ENCODE assay signal across 1 mouse cellular context in genomic region chr5:11857909-11858308, GRCm38 (mm10). TPM values are rescaled to one million over a fixed set of nuclear protein-coding genes. Genes with fewer than 3 reads are reported as not detected.
"Had no signal": no experiment of that assay in that cellular context is flagged by ENCODE, and none has a peak within 500 bp of the region (broad histone marks: within the 10 kb centered on the region; RNA-seq: fewer than 3 reads in every experiment).

No protein-coding gene starts in this region.

RNA-seq across cellular contexts. Expression of gene Gm6465, which starts 12.6 kb away (rescaled TPM):
- total RNA-seq: neutrophil, adult 5-6 weeks had no signal

RNA-seq across cellular contexts. Expression of gene 4933402N22Rik, which starts 59.9 kb away (rescaled TPM):
- total RNA-seq: neutrophil, adult 5-6 weeks had no signal
